Mouse (Mus musculus) gastrocnemius, postnatal 14 days (tissue): ENCODE measurements around the gene Abcc3. TPM values are rescaled to one million over a fixed set of nuclear protein-coding genes. Genes with fewer than 3 reads are reported as not detected.

ENCODE experiments used
- DNase-seq: peaks from one replicate; pipeline ENCODE4 v3.0.0; 2021; ENCODE audit warnings: mixed read lengths
- intact Hi-C: fragments of 180-260 bp; cut with DNase I; formaldehyde crosslinking; loops from one replicate; pipeline ENCODE4 v1.15.1; 2025; ENCODE audit warnings: low total_unique reads
- total RNA-seq, 2 experiments: library from RNA; stranded (reverse); gene quantifications; 2 replicates each; pipeline ENCODE4 v1.2.3; 2021

Gene Abcc3
- total RNA-seq, 2 experiments from 2014 or later, result 0.93 to 1.5 TPM

- intact Hi-C loops, result no loop called here
These were observed 78.6 kb downstream of the Abcc3 start for GRCm38 (mm10) chr11:94314098-94314652.

GRCm38 (mm10) chr11:94312733-94313132 is 80.1 kb downstream of the Abcc3 start:
- intact Hi-C loops, result no loop called here
- DNase-seq, result no peak

More at GRCm38 (mm10) chr11:94314098-94314652, 78.6 kb downstream of the Abcc3 start:
- DNase-seq, result no peak

- DNase-seq, result no peak
- intact Hi-C loops, result no loop called here
These were observed 97.6 kb downstream of the Abcc3 start for GRCm38 (mm10) chr11:94294996-94295845.

Other genes starting within 250 kb of the Abcc3 start
- gene Tob1, start 181.5 kb downstream of the Abcc3 start, total RNA-seq, result 100 to 1,000 TPM; 133 to 139 TPM
- 1 to 10 TPM; 2.7 to 2.9 TPM for gene Wfikkn2, start 147.0 kb downstream of the Abcc3 start, total RNA-seq
- gene Gm21885, start 111.1 kb downstream of the Abcc3 start, total RNA-seq, result not detected
- 10 to 100 TPM; 32.2 to 33.1 TPM for gene Luc7l3, start 71.0 kb downstream of the Abcc3 start, total RNA-seq
- 100 to 1,000 TPM; 136 to 150 TPM for gene Ankrd40, start 65.0 kb downstream of the Abcc3 start, total RNA-seq
- 1 to 10 TPM; 4.9 to 6.1 TPM for gene Cacna1g, start 81.2 kb upstream of the Abcc3 start, total RNA-seq
- not detected for gene Spata20, start 93.2 kb upstream of the Abcc3 start, total RNA-seq
- under 1 TPM; 0.09 to 0.25 TPM for gene Epn3, start 107.0 kb upstream of the Abcc3 start, total RNA-seq
- gene Mycbpap, start 128.7 kb upstream of the Abcc3 start, total RNA-seq, result under 1 TPM in 1 of 2 experiments, not detected in 1; 0.13 TPM
- gene Rsad1, start 156.3 kb upstream of the Abcc3 start, total RNA-seq, result 1 to 10 TPM; 2.2 to 2.6 TPM
- gene Chad, start 172.1 kb upstream of the Abcc3 start, total RNA-seq, result 10 to 100 TPM; 17.4 to 21.2 TPM
- gene Acsf2, start 208.9 kb upstream of the Abcc3 start, total RNA-seq, result 1 to 10 TPM; 4.1 to 6.6 TPM
- 10 to 100 TPM; 26.9 to 35.5 TPM for gene Lrrc59, start 236.8 kb upstream of the Abcc3 start, total RNA-seq